Mouse (Mus musculus): Measurements from ENCODE around the gene Fam122c.

- TF ChIP-seq ZNF384 (IDR thresholded peaks at IDR 0.05; ENCODE audit: low read depth, low read length) (no peak), CHD2 (IDR thresholded peaks at IDR 0.05; ENCODE audit: low read depth, low read length) (no peak), MAFK (IDR thresholded peaks at IDR 0.05; ENCODE audit: insufficient read depth, low read depth, low read length) (no peak), ZC3H11A (IDR thresholded peaks at IDR 0.05; ENCODE audit: borderline replicate concordance, low read depth, low read length) (no peak), HCFC1 (IDR thresholded peaks at IDR 0.05; ENCODE audit: borderline replicate concordance, insufficient read depth, low read length) (no peak)
Observed at GRCm38 (mm10) chrX:53236404-53236803, 36.8 kb upstream of the Fam122c start.
